Mouse (Mus musculus) right cerebral cortex, postnatal 4 days (tissue): Measurements from ENCODE around the gene Rnf10.

Experiments
- DNase-seq: peaks from one replicate; pipeline ENCODE4 v3.0.0-alpha.2; 2022

Gene Rnf10

GRCm38 (mm10) chr5:115233031-115233780 lies 39.5 kb downstream of the Rnf10 start:
- DNase-seq = no peak

GRCm38 (mm10) chr5:115232516-115232915 lies 40.2 kb downstream of the Rnf10 start:
- no peak for DNase-seq

DNA sequence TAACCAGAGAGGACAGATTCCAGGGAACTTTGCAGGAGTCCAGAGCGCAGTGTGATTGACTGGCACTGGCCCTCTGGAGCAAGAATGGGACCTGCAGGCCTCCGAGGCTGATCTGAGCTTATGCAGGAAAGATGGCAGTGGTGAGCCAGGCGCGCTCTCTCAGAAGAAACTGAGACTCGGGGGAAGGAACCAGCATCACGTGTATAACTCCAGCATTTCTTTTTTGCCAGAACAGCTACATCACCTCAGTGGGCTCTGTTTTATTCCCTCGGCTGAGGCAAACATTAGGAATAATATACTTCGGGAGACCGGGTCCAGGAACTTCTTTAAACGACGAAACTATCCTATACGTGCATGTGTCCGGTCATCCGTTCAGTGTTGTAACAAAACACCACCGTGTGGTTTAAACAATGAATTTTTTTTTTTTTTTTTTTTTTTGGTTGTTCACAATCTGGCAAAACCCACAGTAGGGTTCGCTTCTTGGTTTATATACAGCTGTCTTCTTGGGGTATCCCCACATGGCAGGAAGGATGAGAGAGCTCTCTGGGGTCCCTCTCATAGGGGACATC lies 41.1 kb downstream of the Rnf10 start:
- DNase-seq = no peak

- DNase-seq = no peak
Measured at GRCm38 (mm10) chr5:115230830-115231551, 41.7 kb downstream of the Rnf10 start.

DNA sequence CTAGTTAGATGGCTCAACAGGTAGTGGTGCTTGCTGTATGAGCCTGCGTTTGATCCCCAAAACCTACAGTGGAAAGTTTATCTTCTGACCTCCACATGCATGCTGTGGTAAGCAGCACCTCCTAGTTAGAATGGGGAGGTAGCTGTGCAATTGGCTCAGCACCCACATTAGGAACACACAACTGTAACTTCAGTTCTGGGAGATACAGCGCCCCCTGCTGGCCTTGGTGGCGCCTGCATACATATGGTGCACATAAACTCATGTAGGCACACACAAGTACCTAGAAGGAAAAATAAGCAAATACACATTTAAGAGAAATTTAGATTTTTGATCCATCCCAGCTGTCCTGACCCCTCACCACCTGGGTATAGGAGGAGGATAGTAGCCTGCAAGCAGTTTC lies 50.2 kb downstream of the Rnf10 start:
- DNase-seq = no peak

DNA sequence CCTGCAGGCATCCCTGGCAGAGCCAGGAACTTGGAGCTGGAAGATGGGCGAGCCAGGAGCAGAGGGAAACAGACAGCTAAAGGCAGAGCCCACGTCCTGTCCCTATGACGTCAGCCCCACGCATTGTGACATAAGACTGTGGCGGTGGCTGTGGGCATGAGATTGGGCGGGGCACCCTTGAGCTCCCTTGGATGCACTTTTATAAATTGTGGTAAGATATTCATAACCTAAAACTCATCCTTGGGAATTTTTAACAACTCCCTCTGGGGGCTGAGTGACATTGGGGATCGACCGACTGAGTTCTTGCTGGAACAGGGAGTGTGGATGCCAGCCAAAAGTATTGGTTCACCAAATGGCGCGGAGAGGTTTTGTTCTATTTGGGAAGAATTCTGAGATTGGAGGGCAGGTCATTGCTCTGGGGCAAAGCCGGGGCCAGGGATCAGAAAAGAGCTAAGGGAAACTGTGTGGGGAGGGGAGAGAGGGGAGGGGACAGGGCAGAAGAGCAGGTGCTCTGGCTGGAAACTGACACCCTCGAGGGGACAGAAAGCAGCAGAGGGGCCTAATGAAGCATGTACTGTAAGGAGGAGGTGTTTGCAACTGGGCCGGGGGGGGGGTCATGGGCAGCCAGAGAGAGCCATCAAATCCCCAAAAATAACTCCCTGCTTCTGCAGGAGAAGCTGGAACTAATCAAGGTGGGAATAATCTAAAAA lies 51.6 kb downstream of the Rnf10 start:
- DNase-seq = peak; percentile 15

DNA sequence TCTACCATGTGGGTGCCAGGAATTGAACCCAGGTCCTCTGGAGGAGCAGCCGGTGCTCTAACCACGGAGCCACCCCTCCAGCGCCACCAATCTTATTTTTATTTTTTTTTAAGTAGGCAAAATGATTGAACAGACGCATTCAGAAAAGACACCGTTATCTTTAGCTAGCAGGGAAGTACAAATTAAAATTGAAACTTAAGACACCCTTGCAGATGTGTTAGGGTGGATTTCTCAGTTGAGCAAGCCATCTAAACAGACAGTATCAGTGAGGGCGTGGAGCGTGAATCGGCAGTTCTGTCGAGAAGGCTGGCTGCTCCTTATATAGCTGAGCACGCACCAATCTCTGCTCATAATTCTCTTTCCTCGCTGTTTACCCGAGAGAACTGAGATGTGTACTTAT lies 54.7 kb downstream of the Rnf10 start:
- no peak for DNase-seq

DNA sequence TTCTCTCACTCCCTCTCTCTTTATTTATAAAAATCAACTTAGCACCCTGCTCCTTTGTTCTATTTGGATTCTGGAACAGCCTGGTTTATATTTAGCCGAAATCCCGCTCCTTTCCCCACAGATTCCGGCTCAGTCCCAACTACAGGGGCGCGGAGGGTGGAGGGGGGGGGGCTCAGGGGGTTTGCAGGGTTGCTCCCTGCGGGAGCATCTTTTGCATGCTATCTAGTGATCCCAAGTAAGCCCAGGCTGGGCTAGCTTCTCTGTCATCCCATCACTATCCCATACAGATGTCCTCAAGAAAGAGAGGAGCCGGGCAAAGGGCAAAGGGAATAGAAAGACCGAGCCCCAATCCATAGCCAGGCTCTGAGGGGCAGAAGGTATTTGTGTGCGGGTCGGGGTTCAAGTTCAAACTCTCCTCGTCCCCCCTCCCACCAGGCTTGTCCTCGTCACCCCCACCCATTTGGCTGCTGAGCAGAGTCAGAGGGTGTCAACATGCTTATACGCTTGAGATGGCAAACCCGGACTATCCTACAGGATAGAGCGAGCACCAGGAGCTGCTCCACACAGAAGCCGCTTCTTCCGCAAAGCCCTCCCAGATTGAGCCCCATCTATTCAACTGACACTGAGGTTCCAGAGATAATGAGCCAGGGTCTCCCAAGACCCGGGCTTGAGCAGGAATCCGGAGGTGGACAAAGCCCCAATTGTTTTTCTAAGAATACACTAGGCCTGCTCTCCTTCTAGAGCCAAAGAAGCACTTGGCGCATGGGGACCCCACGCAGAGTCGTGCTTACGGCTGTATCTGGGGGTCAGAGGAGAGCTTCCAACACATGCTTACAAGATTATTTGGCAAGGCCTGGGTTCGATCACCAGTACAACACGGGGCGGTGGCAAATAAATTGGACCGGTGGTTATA lies 57.2 kb downstream of the Rnf10 start:
- no peak for DNase-seq

- peak; percentile 72 for DNase-seq
Measured at GRCm38 (mm10) chr5:115214864-115215263, 57.8 kb downstream of the Rnf10 start.

- DNase-seq = no peak
Measured at GRCm38 (mm10) chr5:115212861-115213260, 59.8 kb downstream of the Rnf10 start.

DNA sequence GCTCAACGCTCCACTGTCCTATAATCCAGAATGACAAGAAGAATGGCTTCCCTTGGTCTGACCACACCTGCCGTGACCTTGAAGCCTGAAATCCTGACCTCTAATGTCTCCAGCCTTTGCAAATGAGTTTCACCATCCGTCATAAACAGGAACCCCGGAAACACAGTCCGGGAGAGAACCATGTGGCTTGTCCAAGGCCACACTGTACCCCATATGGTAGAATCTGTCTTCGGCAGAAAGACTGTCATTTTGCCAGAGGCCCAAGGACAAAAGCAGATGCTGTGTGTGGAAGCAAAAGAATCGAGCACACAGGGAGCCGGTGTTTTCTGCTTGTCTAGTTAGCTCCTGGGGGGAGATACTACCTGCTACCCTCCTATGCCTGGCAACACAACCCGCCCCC lies 60.2 kb downstream of the Rnf10 start:
- no peak for DNase-seq

DNA sequence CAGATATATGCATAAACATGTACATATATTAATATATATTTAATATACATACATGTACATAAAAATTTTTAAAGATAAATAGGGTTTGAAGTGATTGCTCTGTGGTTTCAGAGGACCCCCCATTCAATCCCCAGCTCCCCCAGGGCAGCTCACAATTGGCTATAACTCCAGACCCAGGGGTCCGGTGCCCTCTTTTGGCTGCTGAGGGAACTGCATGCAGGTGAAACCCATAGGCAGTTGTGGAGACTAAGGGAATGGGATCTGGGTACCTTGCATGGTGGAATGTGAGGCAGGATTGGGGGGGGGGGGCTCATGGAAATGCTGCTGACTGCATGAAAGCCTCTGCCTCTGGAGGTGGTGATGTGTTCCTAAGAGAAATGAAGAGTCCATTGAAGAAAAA lies 62.3 kb downstream of the Rnf10 start:
- peak; percentile 42 for DNase-seq

GRCm38 (mm10) chr5:115208601-115209000 lies 64.1 kb downstream of the Rnf10 start:
- no peak for DNase-seq

DNA sequence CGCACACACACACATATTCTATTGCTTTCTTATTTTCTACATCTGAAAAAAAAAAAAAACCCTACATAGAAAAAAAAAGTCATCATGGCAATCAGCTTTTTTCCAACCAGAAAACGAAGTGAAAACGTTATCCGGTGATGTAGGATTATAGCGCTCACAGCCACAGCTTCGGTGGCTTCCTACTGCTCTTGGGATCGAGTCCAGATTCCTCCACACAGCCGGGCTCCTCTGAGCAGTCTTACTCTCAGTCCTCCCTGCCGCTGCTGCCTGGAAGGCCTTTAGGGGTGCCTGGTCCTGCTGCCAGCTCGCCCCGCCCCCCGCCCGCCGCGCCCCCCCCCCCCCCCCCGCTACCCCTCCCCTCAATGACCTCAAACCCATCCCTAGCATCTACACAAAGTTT lies 64.8 kb downstream of the Rnf10 start:
- DNase-seq = no peak

DNA sequence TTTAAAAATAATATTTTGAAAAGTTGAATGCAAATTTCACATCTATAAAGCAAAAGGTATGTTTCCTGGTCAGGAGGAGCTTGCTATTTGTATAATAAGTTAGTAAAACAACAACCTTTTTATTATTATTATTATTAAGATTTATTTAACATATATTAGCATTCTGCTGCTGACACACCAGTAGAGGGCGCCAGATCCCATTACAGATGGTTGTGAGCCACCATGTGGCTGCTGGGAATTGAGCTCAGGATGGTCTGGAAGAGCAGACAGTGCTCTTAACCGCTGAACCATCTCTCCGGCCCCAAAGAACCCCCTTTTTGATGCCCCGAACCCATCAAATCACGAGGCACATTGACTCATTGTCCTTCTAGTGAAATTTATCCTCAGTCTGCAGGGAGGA lies 65.5 kb downstream of the Rnf10 start:
- peak; percentile 33 for DNase-seq

GRCm38 (mm10) chr5:115204562-115205311 lies 68.0 kb downstream of the Rnf10 start:
- DNase-seq = peak; percentile 63

DNA sequence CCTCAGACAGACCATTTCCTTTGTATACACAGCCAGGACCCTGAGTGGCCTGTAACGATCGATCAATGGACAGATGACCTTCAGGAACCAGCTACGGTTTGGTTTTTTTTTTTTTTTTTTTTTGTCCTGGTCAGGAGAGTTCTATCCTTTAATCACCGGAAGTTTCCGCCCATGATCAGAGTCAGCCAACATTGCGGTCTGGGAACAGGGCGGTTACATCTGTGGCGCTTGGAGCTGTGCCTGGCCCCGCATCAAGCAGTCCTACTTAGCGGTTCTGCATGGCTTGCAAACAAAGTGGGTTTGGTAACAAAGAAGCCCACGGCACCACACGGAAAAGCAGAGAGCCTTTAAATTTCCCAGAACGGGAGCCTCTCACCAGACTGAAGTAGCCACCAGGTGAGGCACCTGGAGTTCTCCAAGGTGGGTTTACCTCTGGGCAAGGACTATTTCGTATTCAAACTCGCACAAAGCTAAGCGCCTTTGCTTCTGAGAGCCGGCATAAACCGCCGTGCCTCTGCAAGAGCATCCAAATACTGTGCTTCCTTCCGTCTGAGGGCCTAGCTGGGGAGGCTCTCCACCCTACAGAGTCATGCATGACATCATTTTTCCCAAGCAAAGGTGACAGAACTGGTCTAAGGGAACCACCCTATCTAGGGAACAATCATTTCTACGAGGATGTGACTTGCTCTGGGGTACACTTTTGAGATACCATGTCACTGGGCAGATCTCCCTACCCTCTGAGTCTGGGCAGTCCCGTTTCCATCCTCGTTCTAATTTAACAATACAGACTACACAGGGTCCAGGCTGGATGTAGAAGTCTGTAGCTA lies 68.8 kb downstream of the Rnf10 start:
- DNase-seq = peak; percentile 35

DNA sequence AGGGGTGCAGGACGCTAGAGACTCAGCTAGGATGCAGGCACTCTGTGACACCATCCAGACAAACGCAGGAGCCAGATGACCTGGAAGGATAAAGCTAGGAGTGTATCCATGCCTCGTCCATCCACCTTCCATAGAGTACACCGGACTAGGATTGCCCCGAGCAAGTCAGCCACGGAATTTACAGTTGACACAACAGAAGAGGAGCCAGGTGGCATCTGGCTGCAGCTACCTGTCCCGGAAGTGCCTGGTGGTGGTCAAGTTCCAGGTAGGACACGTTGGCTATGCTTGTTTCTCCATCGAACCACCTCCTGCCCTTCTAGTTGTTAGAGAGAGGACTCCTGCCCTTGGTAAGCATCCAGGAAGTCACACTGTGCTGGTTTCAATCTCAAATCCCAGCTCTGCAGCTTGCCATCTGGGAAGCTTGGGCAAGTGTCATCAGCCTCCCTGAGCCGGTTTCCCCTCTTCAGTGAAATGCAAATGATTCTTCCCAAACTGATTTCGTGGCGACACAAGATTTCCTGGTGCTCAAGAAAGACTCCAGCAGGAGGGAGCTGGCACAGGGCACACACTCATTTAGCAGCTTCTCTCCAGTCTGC lies 78.0 kb downstream of the Rnf10 start:
- no peak for DNase-seq

GRCm38 (mm10) chr5:115193669-115194625 lies 78.8 kb downstream of the Rnf10 start, which contains the start of gene Cabp1:
Gene Cabp1 (minus strand): TSS chr5:115194381.
- peak; percentile 79 for DNase-seq
